Mouse (Mus musculus): ENCODE results near the gene Cideb.

DNA sequence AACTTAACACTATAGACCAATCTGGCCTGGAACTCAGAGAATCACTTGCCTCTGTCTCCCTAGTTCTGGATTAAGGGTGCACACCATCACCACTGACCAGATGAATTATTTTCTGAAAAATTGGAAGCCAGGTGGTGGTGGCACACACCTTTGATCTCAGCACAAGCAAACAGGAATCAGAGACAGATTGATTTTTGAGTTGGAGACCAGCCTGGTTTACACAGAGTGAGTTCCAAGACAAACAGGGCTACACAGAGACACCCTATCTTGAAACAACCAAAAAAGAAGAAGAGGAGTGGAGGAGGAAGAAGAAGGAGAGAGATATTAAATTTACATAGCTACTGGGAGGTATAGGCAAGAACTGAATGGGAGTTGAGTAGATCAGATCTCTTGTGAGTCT, 32.0 kb downstream of the Cideb start:
- TF ChIP-seq CTCF (IDR thresholded peaks at IDR 0.05; ENCODE audit: low read depth, low read length) (no peak), EP300 (IDR thresholded peaks at IDR 0.05; ENCODE audit: insufficient read depth, low read depth, low read length) (no peak), POLR2A (IDR thresholded peaks at IDR 0.05; ENCODE audit: insufficient read depth, low read length) (no peak)
